Mouse (Mus musculus): ENCODE results near the gene Slc36a4.

Gene Slc36a4

GRCm38 (mm10) chr9:15709599-15710381 lies at the start of gene Slc36a4:
TSS of gene Slc36a4 (plus strand) at chr9:15709738.
- DNase-seq = peak; percentile 81 to 88

DNA sequence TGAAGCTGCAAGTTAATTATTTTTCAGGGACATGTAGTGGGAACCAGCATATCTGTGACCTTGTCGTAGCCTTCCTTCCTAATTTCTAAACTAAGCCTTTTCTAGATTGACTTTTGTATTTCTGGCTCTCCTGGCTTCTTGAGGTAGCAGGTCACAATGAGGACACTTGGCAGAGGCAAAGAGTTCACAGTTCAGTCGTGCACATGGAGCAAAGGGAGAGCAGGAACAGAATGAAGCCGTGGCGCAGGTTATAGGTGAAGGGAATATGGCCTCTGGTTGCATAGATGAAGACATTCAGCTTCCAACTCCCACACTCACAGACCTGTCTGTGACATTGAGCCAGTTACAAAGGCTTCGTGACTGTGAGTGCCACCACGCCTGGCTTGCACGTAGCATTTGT lies 44.9 kb upstream of the Slc36a4 start:
- DNase-seq = peak; percentile 67 to 73

GRCm38 (mm10) chr9:15669452-15669851 lies 40.1 kb upstream of the Slc36a4 start:
- DNase-seq = no peak

DNA sequence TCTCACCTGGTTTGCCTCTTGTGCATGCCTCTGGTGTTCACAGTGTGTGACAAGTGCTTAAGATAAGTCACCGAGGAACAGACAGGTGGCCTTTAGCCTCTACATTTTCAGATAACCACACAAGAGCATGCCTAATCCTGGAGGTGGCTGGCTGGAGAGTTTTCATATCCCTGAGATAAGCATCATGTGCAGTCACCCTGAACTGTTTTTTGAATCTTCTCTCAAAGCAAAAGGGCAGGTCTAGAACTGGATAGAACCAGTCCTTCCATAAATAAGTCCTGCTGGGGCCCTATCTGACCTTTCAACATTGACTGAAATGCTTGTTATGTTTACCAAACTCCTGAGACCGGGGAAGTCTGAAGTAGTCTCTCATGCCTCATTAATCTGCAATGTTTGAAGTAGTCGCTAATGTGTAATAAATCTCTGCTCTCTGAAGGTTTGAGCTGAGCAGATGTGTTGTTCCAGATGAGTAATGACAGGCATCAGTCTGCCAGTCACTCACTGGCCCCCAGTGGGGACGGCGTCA lies 39.5 kb upstream of the Slc36a4 start:
- peak; percentile 41 to 76 for DNase-seq

- DNase-seq = no peak
Observed at GRCm38 (mm10) chr9:15672251-15672650, 37.3 kb upstream of the Slc36a4 start.

GRCm38 (mm10) chr9:15681855-15682466 lies 27.6 kb upstream of the Slc36a4 start:
- peak; percentile 87 to 91 for DNase-seq

- DNase-seq = peak; percentile 68 to 83
Observed at GRCm38 (mm10) chr9:15685215-15685614, 24.3 kb upstream of the Slc36a4 start.

DNA sequence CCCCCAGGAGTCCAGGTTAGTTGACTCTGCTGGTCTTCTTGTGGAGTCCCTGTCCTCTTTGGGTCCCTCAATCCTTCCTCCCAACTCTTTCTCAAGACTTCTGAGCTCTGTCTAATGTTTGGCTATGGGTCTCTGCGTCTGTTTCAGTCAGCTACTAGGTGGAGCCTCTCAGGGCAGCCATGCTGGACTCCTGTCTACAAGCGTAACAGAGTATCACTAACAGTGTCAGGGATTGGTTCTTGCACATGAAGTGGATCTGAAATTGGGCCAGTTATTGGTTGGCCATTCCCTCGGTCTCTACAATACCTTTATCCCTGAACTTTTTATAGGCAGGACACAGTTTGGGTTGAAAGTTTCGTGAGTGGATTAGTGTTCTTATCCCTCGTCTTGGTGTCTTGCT lies 22.2 kb upstream of the Slc36a4 start:
- no peak for DNase-seq

DNA sequence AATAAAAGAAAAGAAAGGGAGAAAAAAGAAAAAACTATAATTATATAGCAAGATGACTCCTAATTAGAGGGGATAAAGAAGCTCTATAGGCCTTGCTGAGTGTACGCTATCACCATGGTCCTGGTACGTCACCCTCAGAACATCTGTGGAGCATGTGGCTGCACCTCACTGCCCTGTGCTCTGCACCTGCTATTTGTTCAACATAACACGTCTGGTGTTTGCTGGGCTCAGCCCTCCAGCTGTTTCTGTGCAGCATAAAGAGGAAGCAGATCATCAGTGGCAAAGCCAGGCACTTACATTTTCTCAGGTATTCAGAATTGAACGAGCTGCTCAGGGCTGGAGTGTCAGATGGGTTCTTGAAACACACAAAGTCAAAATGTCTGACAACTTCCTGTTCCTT lies 15.7 kb upstream of the Slc36a4 start:
- DNase-seq = no peak

GRCm38 (mm10) chr9:15694989-15695388 lies 14.5 kb upstream of the Slc36a4 start:
- DNase-seq = no peak

GRCm38 (mm10) chr9:15705706-15706105 lies 3.8 kb upstream of the Slc36a4 start:
- DNase-seq = no peak

GRCm38 (mm10) chr9:15708979-15709598 lies 449 bp upstream of the Slc36a4 start:
- peak in 1 of 2 experiments; percentile 12 for DNase-seq

- DNase-seq = no peak
Observed at GRCm38 (mm10) chr9:15710821-15711565, 1.5 kb downstream of the Slc36a4 start.

DNA sequence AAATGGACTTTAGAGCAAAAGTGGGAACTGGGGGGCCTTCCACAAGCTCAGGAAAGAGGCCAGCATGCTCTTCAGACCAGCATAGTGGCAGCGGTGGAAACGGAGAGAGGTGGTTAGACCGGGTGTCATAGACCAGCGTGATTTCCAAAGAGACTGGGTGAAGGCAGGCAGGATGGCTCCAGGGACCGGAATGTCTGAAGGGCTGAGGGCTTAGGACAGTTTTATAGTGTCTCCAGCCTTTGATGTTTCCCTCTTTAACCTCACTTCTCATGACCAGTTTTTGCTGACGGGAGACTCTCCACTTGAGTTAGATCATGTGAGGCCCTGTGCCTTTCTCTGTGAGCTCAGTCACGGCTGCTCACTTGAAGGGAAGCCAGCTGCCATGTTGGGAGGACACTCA lies 2.1 kb downstream of the Slc36a4 start:
- no peak for DNase-seq

- DNase-seq = no peak
Observed at GRCm38 (mm10) chr9:15714792-15715191, 5.3 kb downstream of the Slc36a4 start.

DNA sequence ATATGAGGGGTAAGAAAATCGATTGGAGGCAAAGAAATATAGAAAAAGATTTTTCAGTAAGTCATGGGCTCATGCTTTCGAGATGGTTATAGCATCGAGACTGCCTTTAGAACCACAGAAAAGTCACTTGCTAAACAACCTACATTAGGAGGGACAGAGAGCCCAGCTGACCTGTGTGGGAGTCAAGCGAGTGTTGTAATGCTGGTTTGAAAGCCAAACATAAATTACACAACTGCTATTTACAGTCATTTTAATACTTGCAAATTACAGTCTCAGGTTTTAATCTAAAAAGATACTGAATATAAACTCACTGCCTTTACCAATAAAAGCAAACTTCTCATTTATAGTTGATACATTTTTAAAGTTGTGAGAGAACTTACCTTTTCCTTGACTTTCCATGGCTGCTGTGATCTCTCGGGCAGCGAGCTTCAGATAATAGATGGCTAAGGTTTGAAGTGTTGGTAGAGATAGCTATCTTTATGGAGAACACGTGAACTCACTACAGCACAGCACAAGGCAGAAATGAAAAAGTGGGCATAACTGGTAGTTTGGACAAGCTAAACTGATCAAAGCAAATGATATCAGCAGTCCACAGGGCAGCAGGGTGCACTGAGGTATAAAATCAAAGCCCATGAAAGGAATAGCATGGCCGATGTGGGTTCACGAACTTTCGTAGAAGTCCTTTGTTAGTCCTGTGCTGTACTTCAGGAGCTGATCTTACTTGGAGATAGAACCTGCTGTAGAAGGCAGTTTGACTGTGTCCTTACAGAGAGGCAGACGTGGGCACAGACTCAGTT lies 5.9 kb downstream of the Slc36a4 start:
- DNase-seq = no peak

DNA sequence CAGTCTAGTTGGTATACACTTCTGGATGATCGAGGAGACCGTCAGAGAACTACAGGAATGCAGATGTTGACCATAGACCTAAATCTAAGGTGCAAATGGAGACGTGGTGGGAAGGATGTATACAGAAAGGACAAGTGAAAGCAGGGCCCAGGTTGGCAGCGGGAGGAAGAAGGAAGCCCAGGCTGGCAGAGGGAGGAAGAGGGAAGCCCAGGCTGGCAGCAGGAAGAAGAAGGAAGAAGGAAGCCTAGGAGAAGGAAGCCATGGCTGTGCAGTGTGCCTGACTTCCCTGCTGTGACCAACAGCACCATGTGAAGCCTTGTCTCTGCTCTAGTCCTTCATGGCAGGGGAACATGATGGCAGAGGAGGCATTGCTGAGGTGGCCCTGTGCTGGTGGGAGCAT lies 7.8 kb downstream of the Slc36a4 start:
- no peak for DNase-seq

DNA sequence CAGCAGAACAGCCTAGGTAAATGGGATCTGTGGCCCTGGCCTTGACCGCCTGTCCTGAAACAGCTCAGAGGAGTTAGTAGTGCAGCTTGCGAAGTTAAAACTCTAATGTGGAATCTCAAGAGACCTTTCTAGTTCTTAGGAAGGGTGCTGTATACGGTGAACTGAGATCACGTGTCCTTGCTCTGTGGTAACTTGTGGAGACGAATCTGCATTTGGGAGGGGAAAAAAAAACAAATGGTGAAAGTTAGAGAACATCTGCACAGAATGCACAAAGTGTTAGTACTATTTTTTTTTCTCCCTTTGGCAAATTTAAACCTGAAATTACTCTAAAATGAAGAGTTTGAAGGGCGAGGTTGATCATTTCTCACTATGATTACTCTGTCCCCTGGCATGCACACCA lies 8.8 kb downstream of the Slc36a4 start:
- DNase-seq = no peak

DNA sequence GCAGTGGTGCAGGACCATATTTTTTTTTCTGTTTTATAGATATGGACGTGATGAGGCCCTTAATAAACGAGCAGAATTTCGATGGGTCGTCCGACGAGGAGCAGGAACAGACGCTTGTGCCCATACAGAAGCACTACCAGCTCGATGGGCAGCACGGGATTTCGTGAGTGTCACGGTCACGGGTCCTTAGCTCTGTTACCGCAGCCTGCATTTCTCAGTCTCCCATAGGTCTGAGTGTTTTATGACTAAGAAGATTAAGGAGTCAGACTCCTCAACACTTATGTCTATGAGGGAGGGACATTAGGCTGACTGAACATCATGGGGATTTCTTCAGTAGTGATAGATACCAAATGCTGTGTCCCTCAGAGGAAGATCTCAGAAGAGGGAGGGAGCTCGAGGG lies 10.1 kb downstream of the Slc36a4 start:
- no peak for DNase-seq

DNA sequence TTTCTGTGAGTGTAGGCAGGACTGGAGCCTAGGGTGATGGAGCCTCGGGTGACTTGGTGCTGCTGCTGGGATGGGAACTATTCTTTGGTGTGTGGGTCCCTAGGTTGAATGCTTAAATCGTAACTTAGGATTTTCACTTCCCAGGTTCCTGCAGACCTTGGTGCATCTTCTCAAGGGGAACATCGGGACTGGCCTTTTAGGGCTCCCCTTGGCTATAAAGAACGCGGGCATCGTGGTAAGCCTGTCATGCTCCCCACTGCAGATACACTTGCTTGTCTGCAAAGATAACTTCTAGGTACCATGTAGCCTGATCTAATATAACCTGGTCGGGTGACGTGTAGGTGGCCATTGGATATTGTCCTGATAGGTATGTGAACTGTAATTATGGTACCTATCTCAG lies 11.0 kb downstream of the Slc36a4 start:
- DNase-seq = no peak

DNA sequence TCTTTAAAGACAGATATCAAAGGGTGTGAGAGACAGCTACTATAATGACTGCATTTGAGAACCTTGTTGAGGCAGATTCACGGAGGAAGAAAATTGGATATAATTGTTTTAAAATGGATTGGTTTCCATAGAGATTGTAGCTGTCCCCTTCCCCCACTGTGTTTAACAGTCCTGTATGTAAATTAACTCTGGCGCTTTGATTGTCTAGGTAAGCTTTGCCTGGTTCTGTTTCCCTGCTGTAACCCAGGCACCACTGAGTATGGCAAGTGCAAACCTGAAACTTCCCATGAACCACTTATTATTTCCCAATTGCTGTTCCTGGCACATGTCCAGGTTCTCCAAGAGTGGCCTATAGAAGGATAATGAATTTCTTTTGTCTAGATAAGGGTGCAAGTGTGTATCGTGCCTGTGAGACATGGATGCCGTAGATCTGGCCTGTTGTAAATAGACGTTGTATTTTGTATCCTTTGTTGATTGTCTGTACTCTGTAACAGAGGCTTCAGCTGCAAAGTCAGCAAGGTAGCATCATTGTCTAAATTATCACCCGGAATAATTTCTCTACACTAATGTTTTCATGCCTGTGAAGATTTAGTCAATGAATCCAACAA lies 11.8 kb downstream of the Slc36a4 start:
- no peak for DNase-seq

- DNase-seq = no peak
Observed at GRCm38 (mm10) chr9:15722506-15722905, 13.0 kb downstream of the Slc36a4 start.
